In genomic region chr2:70914372-70914771, GRCm38 (mm10) we compare ENCODE assay signal across 24 mouse cellular contexts.
DNase-seq lines count a peak whose midpoint lies in the region; ATAC-seq lines count a peak whose summit lies in the region.
"Had no signal": no experiment of that assay in that cellular context is flagged by ENCODE, and none has a peak within 500 bp of the region (broad histone marks: within the 10 kb centered on the region; RNA-seq: fewer than 3 reads in every experiment).

No protein-coding gene starts in this region.

- DNase-seq in embryonic facial prominence, embryonic 14.5 days (ENCODE audit: low spot score): peak; percentile 45
- DNase-seq in embryonic facial prominence, embryonic 10.5 days (ENCODE audit: low spot score): no peak
- DNase-seq in layer of hippocampus, adult 18-20 months (ENCODE audit: low spot score in 2 of 2): peak; percentile 40 to 74
- DNase-seq in layer of hippocampus, postnatal 25 days (ENCODE audit: extremely low spot score in 1 of 2, low spot score in 1 of 2): no peak
- DNase-seq in right cerebral cortex, adult 2 months (ENCODE audit: low spot score in 2 of 2): peak; percentile 59 to 62
- DNase-seq in right cerebral cortex, postnatal 14 days: no peak
- no peak for DNase-seq in spleen, postnatal 10 days (ENCODE audit: low spot score in 2 of 2)
- DNase-seq: adrenal gland, postnatal 14 days; cerebellum, adult 11-12 months; cerebellum, postnatal 10 days; gastrocnemius, postnatal 10 days; heart, postnatal 14 days; lung, postnatal 36 days; thymus, postnatal 14 days had no signal

- H3K4me2 ChIP-seq in embryonic facial prominence, embryonic 14.5 days (ENCODE audit: low read depth, low read length): no peak overlapping the region
- H3K4me2 ChIP-seq: embryonic facial prominence, embryonic 15.5 days; forebrain, embryonic 15.5 days; limb, embryonic 13.5 days; liver, embryonic 11.5 days; lung, embryonic 15.5 days; midbrain, embryonic 12.5 days; neural tube, embryonic 12.5 days had no signal

- H3K27ac ChIP-seq in embryonic facial prominence, embryonic 14.5 days (replicated peaks; ENCODE audit: low read depth, low read length): no peak overlapping the region; the same call in 1 of the 2 replicates
- H3K27ac ChIP-seq in embryonic facial prominence, embryonic 10.5 days (replicated peaks): no peak overlapping the region
- H3K27ac ChIP-seq: limb, embryonic 13.5 days; lung, embryonic 15.5 days; midbrain, embryonic 12.5 days; neural tube, embryonic 12.5 days had no signal

- no peaks in the 10 kb centered on the region for H3K27me3 ChIP-seq in embryonic facial prominence, embryonic 14.5 days (replicated peaks; ENCODE audit: control insufficient read depth, insufficient read depth, low read length)
- no peaks in the 10 kb centered on the region for H3K27me3 ChIP-seq in embryonic facial prominence, embryonic 10.5 days (replicated peaks; ENCODE audit: low read depth, poor library complexity, severe bottlenecking)
- H3K27me3 ChIP-seq: embryonic facial prominence, embryonic 15.5 days; forebrain, embryonic 15.5 days; limb, embryonic 13.5 days; lung, embryonic 15.5 days; megakaryocyte, embryonic 14.5 days; midbrain, embryonic 12.5 days; neural tube, embryonic 12.5 days had no signal

- no peaks in the 10 kb centered on the region for H3K36me3 ChIP-seq in embryonic facial prominence, embryonic 14.5 days (ENCODE audit: control insufficient read depth, insufficient read depth, low read length)
- H3K36me3 ChIP-seq in embryonic facial prominence, embryonic 10.5 days (replicated peaks): no peaks in the 10 kb centered on the region
- H3K36me3 ChIP-seq: embryonic facial prominence, embryonic 15.5 days; forebrain, embryonic 15.5 days; limb, embryonic 13.5 days; lung, embryonic 15.5 days; midbrain, embryonic 12.5 days; neural tube, embryonic 12.5 days had no signal

- H3K4me3 ChIP-seq in embryonic facial prominence, embryonic 14.5 days (ENCODE audit: low read depth, low read length): no peak overlapping the region
- H3K4me3 ChIP-seq in embryonic facial prominence, embryonic 10.5 days: no peak overlapping the region
- H3K4me3 ChIP-seq: embryonic facial prominence, embryonic 15.5 days; forebrain, embryonic 15.5 days; limb, embryonic 13.5 days; lung, embryonic 15.5 days; megakaryocyte, embryonic 14.5 days; midbrain, embryonic 12.5 days; myocyte; neural tube, embryonic 12.5 days had no signal

- H3K9me3 ChIP-seq in embryonic facial prominence, embryonic 14.5 days (ENCODE audit: control insufficient read depth, low read length): peaks cover 5% of the 10 kb centered on the region; the same call in 1 of the 2 replicates
- no peaks in the 10 kb centered on the region for H3K9me3 ChIP-seq in embryonic facial prominence, embryonic 10.5 days
- H3K9me3 ChIP-seq: embryonic facial prominence, embryonic 15.5 days; forebrain, embryonic 15.5 days; limb, embryonic 13.5 days; lung, embryonic 15.5 days; midbrain, embryonic 12.5 days had no signal

- no peak for ATAC-seq in embryonic facial prominence, embryonic 14.5 days (ENCODE audit: low read depth)
- ATAC-seq: hindbrain, embryonic 16.5 days had no signal

- H3K4me1 ChIP-seq in embryonic facial prominence, embryonic 14.5 days (ENCODE audit: control insufficient read depth, insufficient read depth, low read length): peaks cover 5% of the 10 kb centered on the region; the same call in 1 of the 2 replicates
- peaks cover 16% of the 10 kb centered on the region for H3K4me1 ChIP-seq in embryonic facial prominence, embryonic 10.5 days
- H3K4me1 ChIP-seq: forebrain, embryonic 15.5 days; lung, embryonic 15.5 days; neural tube, embryonic 12.5 days had no signal

- 73% methylated on average over 7 of the region's 7 CpGs for WGBS in embryonic facial prominence, embryonic 14.5 days
- WGBS in embryonic facial prominence, embryonic 10.5 days: 92% methylated on average over 7 of the region's 7 CpGs

- H3K9ac ChIP-seq in embryonic facial prominence, embryonic 14.5 days (ENCODE audit: low read depth, low read length): no peak overlapping the region
- H3K9ac ChIP-seq: embryonic facial prominence, embryonic 15.5 days; forebrain, embryonic 15.5 days; limb, embryonic 13.5 days; lung, embryonic 15.5 days; midbrain, embryonic 12.5 days; neural tube, embryonic 12.5 days had no signal

Comparison
In these comparisons a context has a peak if more than half of its experiments do, and no peak if none do; other contexts are left out.
1. DNase-seq: peak in embryonic facial prominence, embryonic 14.5 days (single experiment), layer of hippocampus, adult 18-20 months (2 of 2) and right cerebral cortex, adult 2 months (2 of 2); none in embryonic facial prominence, embryonic 10.5 days (single experiment), layer of hippocampus, postnatal 25 days (0 of 2), right cerebral cortex, postnatal 14 days (single experiment) and spleen, postnatal 10 days (0 of 2).